Mouse (Mus musculus) cortical plate, adult 2 months (tissue): ENCODE data around the gene Fsip1.

ENCODE experiments used
- CTCF ChIP-seq: fragments of 200-500 bp; IDR thresholded peaks from 2 replicates; pipeline ENCODE4 v1.5.1; 2011; ENCODE audit warnings: mild to moderate bottlenecking, control low read depth, low read length; ENCODE audit not compliant: insufficient read depth; ENCODE audit errors: extremely low read depth
- POLR2A ChIP-seq: fragments of 200-500 bp; IDR thresholded peaks from 2 replicates; pipeline ENCODE4 v1.6.1; 2011; ENCODE audit warnings: mild to moderate bottlenecking, low read length, control low read depth; ENCODE audit not compliant: insufficient read depth; ENCODE audit errors: extremely low read depth

GRCm38 (mm10) chr2:118204646-118205045 is 52.1 kb downstream of the Fsip1 start:
- no peak for TF ChIP-seq CTCF
- no peak for TF ChIP-seq POLR2A
